Mouse (Mus musculus) olfactory bulb, adult 2 months (tissue): Measurements from ENCODE around the gene Grin2d. TPM values are rescaled to one million over a fixed set of nuclear protein-coding genes. Genes with fewer than 3 reads are reported as not detected.
A peak's percentile ranks its signal among the peaks of the same experiment; 100 is the strongest.

ENCODE experiments used
- H3K27ac ChIP-seq: fragments of 200-500 bp; 2 replicates; pipeline ENCODE4 v1.5.1; 2012; ENCODE audit warnings: low read depth, low read length; ENCODE audit not compliant: insufficient read depth
- H3K4me1 ChIP-seq: fragments of 200-500 bp; 2 replicates; pipeline ENCODE4 v1.6.1; 2012; ENCODE audit warnings: low read length; ENCODE audit not compliant: control insufficient read depth, insufficient read depth
- H3K4me3 ChIP-seq: fragments of 200-500 bp; 2 replicates; pipeline ENCODE4 v1.5.1; 2012; ENCODE audit warnings: mild to moderate bottlenecking, low read depth, low read length, moderate library complexity; ENCODE audit not compliant: insufficient read depth
- CTCF ChIP-seq: fragments of 200-500 bp; IDR thresholded peaks from 2 replicates; pipeline ENCODE4 v1.5.1; 2012; ENCODE audit warnings: low read depth, mild to moderate bottlenecking, low read length, moderate library complexity; ENCODE audit not compliant: insufficient read depth
- POLR2A ChIP-seq: fragments of 200-500 bp; IDR thresholded peaks from 2 replicates; pipeline ENCODE4 v1.6.1; 2012; ENCODE audit warnings: mild to moderate bottlenecking, low read depth, low read length, moderate library complexity; ENCODE audit not compliant: insufficient read depth
- WGBS: fragments of 180-500 bp; shearing (Covaris S2); methylation state at CpG from one replicate; pipeline ENCODE4 v1.1.7; 2018; 5-methylcytosine and 5-hydroxymethylcytosine counted together
- polyA plus RNA-seq: library from polyadenylated mRNA; stranded (reverse); fragments of >200 nt; gene quantifications from 2 replicates; pipeline ENCODE4 v1.2.4, GENCODE M21; 2012; ENCODE audit warnings: low replicate concordance; ENCODE audit not compliant: missing spikeins, insufficient read depth, insufficient read length

Gene Grin2d
- polyA plus RNA-seq, 1 experiment = not detected

DNA sequence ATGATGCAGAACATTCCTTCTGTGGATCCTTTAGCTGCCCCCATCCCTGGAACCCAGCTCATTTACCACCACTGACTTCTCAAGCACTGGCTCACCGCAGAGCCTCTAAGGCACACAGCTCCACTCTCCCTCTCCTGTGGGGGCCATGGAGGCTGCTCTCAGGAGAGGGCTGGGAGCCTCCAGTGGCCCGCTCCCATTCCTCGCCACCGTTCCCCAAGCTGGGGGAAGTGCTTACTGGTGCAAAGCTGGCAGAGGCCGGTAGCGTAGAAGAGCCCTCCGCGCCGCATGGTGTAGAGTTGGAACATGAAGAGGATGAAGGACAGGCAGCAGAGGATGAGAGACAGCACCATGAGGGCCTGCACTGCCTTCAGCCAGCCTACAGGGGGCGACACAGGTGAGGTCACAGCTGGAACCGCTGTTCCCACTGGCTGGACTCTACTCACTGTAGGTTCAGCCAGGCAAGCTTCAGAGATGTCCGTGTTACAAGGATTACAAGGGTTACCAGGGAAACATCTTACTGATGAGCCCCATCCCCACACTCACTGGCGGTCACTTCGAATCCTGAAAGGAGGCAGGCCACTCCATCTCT lies 41.0 kb upstream of the Grin2d start:
- H3K27ac ChIP-seq = peak overlapping the region; percentile 81; the same call in 1 of the 2 replicates
- TF ChIP-seq CTCF = peak; percentile 33; the same call in 1 of the 2 replicates
- TF ChIP-seq POLR2A = no peak
- no peak overlapping the region for H3K4me3 ChIP-seq
- peaks cover 78% of the 10 kb centered on the region for H3K4me1 ChIP-seq
- 77% methylated on average over 14 of the region's 14 CpGs for WGBS

DNA sequence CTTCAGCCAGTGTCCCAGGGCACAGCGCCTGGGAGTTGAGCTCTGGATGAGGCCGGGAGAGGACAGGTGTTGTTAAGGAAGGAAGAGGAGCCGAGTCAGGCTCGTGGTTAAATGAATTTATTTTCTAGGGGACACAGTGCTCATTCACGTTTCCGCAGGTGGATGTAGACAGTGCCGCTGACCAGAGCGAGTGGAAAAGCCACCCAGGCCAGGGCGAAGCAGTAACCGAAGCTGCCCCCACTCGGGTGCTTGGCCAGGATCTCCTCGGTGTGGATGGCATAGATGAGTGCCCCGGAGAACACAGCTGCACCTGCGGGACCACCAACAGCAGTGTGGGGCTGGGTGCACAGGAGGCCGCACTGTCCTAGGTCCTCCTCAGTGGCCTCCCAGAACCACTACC lies 39.7 kb upstream of the Grin2d start:
- WGBS = 89% methylated on average over 15 of the region's 15 CpGs
- peaks cover 71% of the 10 kb centered on the region for H3K4me1 ChIP-seq
- H3K4me3 ChIP-seq = no peak overlapping the region
- peak overlapping the region; percentile 82 for H3K27ac ChIP-seq
- TF ChIP-seq POLR2A = no peak
- TF ChIP-seq CTCF = no peak

DNA sequence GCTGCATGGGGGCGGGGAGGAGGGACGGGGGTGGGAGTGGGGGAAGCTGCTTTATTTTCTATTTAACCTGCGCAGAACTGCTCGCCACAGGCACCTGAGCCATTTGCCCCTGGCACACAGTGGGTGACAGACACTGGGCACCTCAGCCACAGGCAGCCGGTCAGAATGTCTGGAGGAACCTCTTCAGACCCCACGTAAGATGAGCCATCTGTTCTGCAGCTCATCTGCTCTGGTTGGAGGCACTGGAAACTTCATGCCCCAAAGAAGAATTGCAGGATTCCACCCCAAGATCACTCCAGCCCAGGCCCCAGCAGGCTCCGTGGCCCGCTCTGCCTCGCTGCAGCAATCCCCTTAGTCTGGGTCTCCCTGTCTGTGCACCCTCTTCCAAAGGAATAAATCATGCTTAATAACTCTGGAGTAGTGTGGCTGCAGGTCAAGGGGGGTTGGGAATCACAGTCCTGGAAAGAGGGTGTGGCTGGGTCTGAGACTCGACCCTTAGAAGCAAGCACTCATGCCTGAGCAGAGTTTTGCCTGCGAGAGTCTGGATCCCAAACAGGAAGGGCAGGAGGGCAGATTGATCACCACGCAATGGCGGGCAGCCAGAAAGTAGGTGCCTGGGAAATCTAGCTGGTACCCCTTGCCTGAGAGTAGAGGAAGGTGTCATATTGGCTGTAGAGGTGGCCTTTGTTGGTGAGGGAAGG lies 39.0 kb upstream of the Grin2d start:
- H3K4me3 ChIP-seq = peak overlapping the region; percentile 10
- 29% methylated on average over 13 of the region's 13 CpGs for WGBS
- no peak for TF ChIP-seq POLR2A
- no peak for TF ChIP-seq CTCF
- peaks cover 63% of the 10 kb centered on the region for H3K4me1 ChIP-seq
- peak overlapping the region; percentile 82 for H3K27ac ChIP-seq

DNA sequence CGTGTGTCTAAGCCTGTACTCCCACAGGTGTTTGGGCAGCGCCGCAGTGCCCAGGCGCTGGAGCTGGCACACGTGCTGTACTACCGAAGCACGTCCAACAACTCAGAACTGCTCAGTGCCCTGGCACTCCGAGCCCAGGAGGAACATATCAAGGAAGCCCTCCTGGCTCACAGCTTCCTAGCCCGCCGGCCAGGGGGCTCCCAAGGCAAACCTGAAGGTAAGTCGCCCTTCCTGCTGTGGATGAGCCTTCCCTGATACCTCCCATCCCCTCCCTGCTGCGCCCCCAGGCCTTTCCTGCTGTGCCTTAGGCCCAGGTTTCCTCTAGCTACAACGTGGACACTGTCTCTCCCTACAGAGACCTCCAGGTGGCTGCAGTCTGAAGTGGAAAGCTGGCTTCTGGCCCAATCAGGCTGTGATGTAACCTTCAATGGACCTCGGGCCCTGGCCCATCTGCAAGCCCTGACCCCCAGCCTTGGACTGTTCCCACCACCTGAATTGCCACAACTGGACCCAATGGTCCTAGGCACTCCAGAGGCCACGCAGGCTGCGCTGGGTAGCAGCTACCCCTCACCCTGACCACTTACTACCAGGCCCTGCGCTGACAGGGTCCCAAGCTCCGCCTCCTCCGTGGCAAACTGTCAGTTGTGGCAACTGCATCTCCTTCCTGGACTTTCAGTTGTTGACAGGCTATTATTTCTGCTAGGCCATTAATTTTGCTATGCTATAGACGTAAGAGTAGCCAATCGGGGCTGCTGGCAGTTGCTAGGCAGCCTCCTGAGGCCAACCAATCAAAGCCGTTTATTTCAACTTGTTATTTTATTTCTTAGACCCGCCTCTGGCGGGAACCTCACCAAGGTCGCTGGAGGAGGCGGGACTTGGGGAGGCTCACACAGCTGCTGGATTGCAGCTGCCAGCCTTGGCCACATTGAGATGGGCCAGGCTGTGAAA lies 38.2 kb upstream of the Grin2d start:
- H3K4me1 ChIP-seq = peaks cover 60% of the 10 kb centered on the region
- 22% methylated on average over 26 of the region's 26 CpGs for WGBS

DNA sequence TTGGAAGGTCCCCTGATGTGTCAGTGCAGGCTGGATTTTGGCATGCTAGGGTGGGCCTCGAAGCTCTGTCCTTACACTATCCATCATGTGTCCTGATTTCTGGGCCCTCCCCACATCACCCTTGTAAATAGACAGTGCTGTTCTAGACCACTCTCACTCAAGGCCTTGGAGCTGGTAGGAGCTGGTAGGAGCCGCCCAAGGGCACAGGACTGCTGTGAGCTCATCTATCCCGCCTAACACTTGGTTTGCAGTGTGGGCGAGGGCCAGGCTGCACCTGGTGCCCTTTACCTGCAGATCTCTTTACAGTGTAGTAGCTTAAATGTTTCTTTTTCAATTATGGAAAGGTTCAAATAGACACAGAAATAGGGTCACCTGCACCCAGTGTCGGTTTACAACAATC lies 36.8 kb upstream of the Grin2d start:
- TF ChIP-seq CTCF = no peak
- TF ChIP-seq POLR2A = no peak
- 90% methylated on average over 5 of the region's 5 CpGs for WGBS
- Histone ChIP-seq H3K4me1 (peaks cover 47% of the 10 kb centered on the region), H3K27ac (no peak overlapping the region), H3K4me3 (no peak overlapping the region)

More for the DNA sequence above, 38.2 kb upstream of the Grin2d start:
- Histone ChIP-seq H3K27ac (peak overlapping the region; percentile 68), H3K4me3 (peak overlapping the region; percentile 36)
- TF ChIP-seq CTCF (no peak), POLR2A (peak; percentile 29; the same call in 1 of the 2 replicates)

DNA sequence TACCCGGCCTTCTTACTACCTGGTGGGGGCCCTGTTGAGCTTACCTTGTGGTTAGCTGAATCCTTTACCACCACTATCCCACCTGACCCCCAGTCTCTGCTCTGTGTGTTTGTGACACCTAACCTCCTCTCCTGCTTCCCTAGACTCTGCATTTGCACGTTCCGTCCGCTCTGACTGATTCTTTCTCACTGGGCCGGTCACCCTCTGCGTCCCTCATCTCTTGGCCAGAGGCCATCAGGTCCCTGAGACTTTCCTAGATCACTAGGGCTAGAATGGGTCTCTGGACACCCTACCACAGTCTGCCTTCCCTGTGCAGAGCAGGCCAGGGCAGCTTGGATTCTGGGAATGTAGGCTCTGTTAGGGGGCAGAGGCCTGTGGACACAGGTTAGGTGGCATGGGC lies 35.9 kb upstream of the Grin2d start:
- no peak for TF ChIP-seq POLR2A
- TF ChIP-seq CTCF = no peak
- WGBS = 91% methylated on average over 6 of the region's 6 CpGs
- H3K4me1 ChIP-seq = peaks cover 38% of the 10 kb centered on the region
- H3K4me3 ChIP-seq = no peak overlapping the region
- H3K27ac ChIP-seq = no peak overlapping the region

DNA sequence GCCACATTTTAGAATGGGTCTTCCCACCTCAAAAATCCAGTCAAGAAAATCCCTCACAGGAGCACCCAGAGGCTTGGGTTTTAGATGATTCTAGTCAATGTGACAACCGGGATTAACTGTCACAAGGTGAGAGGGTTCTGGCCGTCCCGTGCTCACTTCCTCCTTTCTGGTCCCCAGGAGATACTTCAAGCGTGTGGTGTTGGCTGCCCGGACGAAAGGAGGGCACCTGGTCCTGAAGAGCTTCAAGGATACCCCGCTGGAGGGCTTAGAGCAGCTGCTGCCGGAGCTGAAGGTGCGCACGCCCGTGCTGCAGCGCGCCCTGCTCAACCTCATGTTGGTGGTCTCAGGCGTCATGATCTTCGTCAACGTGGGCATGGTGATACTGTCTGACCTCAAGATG lies 31.0 kb upstream of the Grin2d start:
- Histone ChIP-seq H3K4me3 (no peak overlapping the region), H3K4me1 (peaks cover 5% of the 10 kb centered on the region; the same call in 1 of the 2 replicates), H3K27ac (no peak overlapping the region)
- TF ChIP-seq CTCF (no peak), POLR2A (no peak)
- 93% methylated on average over 16 of the region's 16 CpGs for WGBS

DNA sequence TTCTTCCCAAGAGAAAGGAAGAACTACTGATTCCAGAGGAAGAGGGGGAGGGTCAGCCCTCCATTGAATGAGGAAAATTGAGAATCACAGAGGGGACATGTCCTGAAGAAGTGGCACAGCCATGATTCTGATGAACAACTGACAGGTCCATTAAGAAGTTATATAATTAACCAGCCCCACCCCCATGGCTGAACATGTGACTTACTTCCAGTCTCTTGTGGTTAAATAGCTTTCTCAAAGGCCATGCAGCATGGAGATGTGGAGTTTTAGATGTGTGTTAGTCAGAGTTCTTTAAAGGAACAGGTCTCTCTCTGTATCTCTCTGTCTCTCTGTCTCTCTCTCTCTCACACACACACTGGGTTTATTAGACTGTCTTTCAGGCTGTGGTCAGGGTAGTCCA lies 30.2 kb upstream of the Grin2d start:
- TF ChIP-seq POLR2A (no peak), CTCF (no peak)
- no peak overlapping the region for H3K4me3 ChIP-seq
- no peaks in the 10 kb centered on the region for H3K4me1 ChIP-seq
- no peak overlapping the region for H3K27ac ChIP-seq

DNA sequence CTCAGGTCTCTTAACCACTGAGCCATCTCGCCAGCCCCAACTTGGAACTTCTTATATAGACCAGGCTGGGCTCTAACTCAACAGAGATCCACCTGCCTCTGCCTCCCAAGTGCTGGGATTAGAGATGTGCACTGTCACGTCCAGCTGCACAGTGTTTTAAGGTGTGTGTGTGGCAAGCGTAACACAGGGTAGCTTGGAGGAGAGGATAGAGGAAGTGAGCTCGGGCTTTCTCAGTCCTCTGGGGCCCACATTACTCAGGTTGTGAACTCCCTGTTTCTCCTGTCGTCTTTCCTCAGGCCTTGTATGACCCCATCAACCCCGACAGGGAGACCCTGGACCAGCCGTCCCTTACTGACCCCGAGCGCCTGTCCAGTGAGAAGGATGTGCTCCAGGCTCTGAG lies 28.4 kb upstream of the Grin2d start:
- H3K27ac ChIP-seq = no peak overlapping the region
- WGBS = 94% methylated on average over 9 of the region's 9 CpGs
- no peak overlapping the region for H3K4me3 ChIP-seq
- no peaks in the 10 kb centered on the region for H3K4me1 ChIP-seq
- TF ChIP-seq CTCF (no peak), POLR2A (no peak)

DNA sequence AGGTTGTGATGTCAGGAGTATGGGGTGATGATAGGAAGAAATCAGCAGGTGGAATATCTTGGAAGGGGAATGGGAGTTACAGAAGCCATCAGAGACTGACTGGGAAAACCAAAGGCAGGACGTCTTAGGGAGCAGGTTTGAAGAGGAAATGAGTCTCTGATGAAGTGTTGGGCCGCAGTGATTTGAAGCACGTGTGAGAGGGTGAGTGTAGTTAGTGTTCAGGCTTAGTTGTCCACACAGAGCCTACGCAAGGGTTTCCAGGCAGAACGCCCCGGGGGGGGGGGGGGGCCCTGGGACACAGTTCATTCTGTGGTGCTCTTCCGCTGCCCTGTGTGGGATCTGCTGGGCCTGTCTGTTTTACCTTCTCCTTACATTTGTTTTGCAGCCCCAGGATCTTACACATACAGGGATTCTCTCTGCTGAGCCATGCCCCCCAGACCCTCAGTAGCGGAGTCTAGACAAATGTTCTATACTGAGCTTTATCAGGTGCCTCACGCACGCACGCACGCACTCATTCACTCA lies 24.4 kb upstream of the Grin2d start:
- Histone ChIP-seq H3K4me1 (no peaks in the 10 kb centered on the region), H3K27ac (no peak overlapping the region), H3K4me3 (no peak overlapping the region)
- TF ChIP-seq CTCF (no peak), POLR2A (no peak)
- WGBS = 78% methylated on average over 12 of the region's 12 CpGs
